Mouse (Mus musculus) T-helper 2 cell (primary cell): ENCODE results near the gene Mroh2a.

Source experiments
- in situ Hi-C: fragments of 300-600 bp; cut with MboI, MseI; formaldehyde crosslinking; loops from one replicate; pipeline ENCODE4 v1.15.1; 2025; ENCODE audit warnings: high pct_unique_total_duplicates

Gene Mroh2a

DNA sequence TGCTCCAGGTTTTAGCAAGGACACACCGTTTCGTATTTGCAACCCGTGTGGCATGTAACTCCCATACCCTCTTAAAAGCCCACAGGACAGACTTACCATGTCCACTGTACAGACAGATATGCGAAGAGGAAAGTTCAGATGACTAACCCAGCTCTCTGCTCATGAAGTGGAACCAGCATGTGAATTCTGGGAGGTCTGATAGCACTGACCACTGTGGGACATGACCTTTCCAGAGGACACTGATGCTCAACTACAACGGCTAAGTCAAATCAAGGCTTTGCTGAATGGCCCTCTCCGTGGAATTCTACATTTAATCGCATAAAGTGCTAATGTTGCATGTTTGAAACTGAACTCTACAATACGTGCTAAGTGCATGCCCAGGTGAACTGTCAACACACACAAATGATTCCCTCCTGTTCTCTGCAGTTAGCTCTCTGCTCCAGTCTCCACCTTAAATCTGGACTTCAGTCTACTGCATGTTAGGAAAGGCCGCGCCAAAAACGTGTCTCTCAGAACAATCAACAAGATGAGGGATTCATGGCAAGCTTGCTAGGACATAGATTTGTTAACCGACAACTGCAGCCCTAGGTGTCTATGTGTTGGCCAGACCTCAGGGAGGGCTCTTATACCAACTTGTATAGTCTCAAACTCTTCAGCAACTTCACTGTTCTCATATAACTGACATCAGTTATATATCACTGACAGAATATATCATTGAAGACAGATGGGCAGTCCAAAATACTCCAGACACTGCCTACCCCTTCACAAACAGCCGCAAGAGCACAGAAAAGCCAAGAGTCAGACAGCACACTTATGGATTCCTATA lies 49.1 kb downstream of the Mroh2a start:
- in situ Hi-C loops = no loop called here

DNA sequence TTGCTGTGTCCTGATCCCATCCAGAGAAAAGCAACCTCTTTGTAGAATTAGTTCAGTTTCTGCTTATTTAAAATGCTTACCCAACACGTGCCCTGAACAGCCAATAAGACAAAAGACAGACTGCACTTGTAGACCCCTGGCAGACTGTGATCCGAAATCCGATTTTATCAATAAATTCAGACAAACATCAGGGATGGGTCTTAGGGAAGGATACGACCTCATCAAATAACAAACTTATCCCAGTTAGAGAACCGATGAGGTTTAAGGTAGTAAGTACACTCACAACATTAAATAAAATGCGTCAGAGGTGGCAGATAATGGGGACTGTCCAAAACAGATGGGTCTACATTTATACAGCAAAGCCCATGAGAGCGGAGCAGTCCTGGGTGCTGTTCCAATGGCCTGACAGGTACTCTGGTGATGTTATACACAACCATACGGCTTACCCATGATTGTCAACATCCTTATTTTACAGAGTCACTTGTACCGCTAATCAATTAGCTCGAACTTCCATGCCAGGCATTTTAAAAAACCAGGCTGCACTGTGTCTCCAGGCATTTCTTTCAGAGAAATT lies 49.8 kb downstream of the Mroh2a start:
- in situ Hi-C loops = no loop called here

DNA sequence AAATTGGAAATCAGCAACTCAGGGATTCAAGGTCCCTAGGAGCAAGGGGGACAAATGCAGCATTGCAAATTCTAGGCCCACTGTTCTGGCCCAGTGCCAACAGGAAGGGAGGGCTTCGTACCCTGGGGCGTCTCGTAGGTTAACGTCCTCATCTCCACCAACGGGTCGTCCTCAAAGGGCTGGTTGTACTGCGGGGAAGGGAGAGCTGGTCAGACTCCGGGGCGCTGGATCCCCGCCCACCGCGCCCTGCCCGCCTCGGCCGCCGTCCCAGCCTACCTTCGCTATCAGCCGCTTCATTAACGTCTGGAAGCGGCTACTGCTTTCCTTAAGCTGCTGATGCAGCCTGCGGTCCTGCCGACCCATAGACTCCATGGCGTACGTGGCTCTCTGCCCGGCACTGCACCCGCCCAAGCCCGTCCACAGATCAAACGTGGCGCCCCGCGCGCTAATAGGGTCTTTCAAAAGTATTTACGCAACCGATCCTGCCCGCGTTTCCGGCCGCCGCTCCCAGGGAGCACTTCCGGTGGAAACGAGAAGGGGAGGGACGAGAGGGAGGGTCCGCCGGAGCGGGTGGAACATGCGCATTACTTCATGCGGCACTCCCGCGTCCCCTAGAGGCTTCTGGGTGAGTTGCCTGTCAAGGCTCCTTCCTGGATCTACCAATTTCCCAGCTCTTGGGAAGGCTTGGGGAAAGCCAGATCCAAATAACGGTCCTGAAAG lies 50.5 kb downstream of the Mroh2a start, which contains the start of the genes Hjurp and Trpm8:
TSS of gene Hjurp (minus strand) at position 536 of the 720 bp plus-strand sequence.
TSS of gene Trpm8 (plus strand) at position 564 of the 720 bp plus-strand sequence.
- in situ Hi-C loops = no loop called here

DNA sequence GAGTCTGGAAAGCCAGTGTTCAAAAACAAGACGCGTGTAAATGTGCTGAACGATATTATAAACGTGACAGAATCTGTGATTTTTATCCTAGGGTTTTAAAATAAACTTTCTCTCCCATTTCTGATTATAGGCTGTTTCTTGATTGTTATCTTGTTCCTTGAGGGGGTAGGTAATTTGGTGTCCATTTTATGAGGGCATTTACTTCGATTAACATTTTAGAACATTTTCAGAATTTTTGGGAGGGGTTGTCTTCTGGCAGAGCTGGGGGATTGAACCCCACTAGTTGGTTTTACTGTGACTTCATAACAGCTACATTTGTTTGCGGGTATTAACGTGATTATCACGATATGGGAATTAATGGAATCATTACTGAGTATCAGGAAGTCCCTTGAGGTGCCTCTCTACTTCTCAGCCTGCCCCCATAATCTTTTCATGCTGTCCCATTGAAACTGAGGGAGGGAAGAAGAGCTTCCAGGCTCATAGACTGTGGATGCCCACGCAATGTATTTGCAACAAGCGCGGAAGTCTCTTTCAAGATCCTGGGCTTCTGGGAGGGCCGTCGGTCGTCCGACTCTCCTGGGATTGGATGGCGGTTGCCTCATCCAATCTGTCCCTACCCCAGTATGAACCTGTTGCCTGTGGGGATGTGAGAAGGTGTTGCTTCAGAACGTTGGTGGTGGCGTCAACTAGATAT lies 51.2 kb downstream of the Mroh2a start:
- in situ Hi-C loops = no loop called here

DNA sequence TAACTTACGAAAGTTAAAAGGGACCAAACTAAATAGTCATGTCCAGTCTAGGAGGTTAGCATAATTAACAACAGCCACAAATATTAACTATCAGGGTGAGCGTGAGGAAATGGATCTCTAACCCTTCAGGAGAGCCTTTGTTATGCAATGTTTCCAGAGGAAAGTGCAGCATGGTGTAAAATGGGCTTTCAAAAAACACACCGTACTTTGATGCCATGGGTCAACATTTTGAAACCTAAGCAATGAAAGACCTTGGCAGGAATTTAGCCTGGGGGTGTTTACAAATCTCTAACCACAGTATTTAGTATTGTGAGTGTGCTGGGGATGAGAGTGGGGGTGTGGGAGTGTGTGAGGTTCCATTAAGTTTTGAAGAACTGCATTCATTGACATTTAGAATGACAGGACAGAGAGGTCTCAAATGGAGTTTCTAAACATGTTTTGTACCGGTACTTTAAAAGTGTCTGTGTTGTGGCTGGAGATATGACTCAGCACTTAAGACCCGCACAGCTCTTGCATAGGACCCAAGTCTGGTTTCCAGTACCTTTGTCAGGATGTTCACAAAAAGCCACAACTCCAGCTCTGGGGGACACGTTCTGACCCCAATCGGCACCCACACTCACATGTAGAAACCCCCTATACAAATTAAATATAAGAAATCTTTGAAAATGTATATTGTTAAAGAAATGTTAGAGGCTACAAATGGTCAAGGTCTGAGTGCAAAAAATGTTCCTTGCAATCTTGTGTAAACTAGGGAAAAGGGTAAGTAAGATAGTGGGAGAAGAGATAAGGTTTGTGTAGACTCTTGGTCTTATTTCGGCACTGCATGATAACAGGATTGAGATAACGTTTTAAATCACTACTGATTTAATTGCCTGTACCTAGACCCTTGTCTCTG lies 52.6 kb downstream of the Mroh2a start:
- in situ Hi-C loops = loop anchor here (5.0 kb wide), 1 partner anchor 132 kb away; no protein-coding TSS in a partner anchor

DNA sequence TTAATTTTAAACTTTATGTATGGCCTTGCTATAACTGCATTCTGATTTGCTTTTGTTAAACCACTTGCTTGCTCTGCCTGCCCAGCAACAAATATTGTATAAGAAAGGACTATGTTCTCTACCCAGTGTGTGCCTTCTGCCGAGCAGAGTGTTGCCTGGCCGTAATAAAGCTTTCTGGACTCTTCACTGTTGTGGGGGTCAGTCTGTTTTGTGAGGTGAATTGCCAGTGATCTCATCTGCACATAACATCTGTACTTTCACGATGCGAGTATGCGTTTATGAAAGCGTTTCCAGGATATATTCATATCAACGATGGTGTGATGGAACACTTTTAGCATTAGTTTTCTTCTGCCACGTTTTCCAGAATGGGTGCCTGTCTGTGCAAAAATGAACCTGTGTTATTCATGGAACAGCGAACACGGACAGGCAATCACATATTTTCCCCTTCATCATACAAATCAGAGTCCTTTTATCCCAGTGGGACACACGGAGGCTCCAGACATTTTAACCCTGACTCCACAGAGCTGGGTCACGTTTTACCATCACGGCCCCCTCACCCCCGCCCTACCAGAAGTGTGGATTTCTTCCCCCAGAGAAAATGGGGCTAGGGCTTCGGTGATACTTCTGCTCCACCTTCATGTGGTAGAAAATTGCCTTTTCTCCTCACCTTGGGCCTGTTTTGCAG lies 53.4 kb downstream of the Mroh2a start:
- in situ Hi-C loops = loop anchor here (5.0 kb wide), 1 partner anchor 133 kb away; no protein-coding TSS in a partner anchor

DNA sequence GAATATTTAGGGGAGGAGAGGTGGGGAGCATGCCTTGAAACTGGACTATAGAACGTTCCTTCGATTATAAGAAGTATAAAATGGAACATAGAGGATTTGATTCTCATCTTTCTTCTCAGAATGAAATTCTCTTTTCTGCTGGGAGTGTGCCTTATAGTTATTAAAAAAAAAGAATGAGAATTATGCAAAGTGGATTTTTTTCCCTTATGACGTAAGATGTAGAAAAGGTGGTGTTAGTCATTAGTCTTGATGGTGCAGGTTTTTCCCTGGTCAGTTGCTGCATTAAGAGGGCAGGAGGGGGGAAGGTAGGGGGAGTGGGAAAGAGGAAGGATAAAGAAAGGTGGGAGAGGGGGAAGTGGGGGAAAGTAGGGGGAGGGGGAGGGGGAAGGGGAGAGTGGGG lies 55.5 kb downstream of the Mroh2a start:
- in situ Hi-C loops = loop anchor here (5.0 kb wide), 1 partner anchor 135 kb away; no protein-coding TSS in a partner anchor

DNA sequence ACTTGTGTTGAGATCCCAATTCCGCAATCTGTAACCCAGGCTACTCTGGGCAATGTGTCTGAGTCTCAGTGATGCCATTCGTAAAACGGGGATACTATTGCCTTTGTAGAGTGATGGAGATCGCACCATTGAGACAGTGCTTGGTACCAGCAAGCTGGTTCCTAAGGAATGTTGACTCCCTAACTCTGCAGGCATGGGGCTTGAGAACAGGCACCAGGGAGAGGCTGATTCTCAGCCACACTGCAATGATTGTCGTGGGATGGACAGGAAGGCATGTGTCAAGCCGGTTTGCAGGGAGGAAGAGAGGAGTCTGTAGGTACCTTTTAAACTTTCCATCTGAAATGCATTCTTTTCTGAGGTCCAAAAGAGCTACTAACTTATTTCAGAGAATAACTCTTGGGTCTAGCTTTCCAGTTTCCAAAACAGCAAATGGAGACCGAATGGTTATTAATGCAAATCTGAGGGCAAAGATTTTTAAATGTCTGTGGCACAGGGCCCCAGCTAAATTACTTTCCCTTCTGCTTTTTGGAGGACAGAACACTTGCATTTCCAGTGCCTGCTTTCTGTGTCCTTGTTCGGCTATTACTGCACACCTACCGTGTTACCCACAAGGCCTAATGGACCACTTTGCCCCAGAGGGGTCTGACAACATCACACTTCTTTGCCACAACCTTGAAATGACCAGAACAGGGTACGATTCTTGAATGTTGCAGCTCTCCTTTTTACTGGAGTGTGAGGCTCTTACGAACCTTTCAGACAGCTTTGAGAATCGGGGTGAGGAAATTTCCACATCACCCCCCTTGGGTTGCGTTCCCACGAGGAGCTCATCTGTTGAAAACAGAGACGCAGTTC lies 56.8 kb downstream of the Mroh2a start:
- in situ Hi-C loops = loop anchor here (5.0 kb wide), 1 partner anchor 136 kb away; no protein-coding TSS in a partner anchor

DNA sequence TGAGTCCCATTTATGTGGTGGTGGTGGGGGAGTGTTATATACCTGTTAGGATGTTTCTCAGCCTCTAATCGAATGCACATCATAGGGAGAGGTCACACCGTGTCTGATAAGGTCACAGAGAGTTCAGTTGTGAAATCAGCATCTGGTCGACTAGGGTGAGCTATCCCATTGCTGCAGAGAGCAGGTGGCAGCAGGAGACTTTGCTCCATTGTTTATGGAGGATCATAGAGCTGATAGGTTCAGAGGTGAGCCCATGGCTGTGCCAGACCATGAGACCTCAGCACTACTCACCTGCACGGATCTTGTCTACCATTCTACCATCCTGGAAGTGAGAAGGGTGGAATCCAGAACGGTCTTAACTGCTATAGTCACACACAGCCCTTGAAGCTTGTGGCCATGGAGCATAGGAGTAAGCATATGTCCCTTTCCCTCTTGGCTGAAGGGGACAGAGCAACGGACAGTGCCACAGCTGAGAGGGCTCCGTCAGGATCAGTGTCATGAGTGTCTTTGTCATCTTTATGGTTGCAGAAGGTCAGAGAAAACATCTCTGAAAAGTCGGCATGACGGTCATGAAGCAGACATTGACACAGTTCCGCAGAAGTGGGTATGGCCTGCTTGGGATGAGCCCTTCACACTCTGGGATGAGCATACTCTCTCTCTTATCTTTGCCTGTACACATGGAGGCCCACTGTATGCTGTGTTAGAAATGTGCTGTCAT lies 57.6 kb downstream of the Mroh2a start:
- in situ Hi-C loops = loop anchor here (5.0 kb wide), 1 partner anchor 137 kb away; no protein-coding TSS in a partner anchor

DNA sequence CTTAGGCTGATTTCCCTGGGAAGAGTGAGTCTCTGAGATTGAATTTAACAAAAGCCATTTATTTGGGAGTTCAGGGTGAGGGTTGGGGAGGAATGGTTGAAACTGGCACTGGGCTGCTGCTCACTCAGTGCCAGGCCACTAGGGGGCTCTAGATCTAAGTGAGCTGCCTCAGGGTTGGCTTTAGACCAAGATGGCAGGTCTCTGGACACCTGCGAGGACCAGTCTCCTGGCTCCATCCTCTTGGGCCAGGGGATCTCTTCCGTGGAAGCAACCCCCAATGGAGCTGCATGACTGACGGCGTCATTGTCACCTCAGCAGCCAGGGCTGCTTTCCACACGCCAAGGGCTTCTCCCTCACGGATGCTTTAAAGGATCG lies 58.1 kb downstream of the Mroh2a start:
- in situ Hi-C loops = loop anchor here (5.0 kb wide), 1 partner anchor 138 kb away; no protein-coding TSS in a partner anchor

DNA sequence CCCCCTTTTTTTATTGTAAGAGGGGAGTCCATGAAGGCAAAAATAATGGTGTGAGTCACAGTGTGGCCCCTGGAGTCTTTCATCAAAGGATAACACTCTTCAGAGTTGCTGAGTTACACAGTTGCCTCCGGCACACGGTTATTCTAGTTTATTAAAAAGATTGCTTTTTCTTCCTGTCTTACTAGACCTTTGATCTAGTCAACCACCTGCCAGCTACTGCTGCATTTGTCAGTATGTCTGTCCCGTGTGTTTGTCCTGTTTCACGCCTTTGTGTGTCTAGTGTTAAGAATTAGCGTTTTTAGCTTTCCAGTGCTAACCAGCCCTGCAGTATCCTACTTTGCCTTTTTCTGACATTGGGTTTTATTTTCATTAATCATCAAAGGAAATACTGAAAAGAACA lies 58.9 kb downstream of the Mroh2a start:
- in situ Hi-C loops = no loop called here

DNA sequence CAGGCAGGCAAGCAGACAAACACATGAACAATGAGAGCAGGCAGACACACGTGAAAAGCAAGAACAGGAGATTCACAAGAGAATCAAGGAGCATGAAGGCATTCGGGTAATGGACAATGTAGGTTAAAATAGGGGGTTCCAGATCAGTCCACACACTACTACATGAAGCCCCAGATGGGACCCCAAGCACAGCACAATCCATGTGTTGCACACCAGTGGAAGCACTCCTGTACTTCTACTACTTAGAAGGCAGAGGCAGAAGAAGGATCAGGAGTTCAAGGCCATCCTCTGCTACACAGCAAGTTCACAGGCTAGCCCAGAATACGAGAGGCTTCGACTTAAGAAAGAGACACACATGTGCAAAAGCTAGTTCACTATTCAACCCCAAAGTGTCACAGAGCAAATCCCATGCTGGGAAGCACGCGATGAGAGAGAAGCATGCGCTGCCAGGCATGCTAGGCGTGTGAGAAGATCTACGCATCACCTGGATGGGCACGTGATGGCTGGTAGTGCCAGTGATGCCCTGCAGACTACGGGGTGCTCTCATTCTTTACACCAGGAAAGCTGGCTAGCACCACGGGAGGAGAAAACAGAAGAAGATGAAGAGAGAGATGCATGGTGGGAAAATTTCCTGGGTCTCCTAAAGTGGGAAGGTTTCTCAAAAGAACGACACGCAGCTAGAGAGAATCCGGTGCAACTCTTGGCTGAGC lies 59.5 kb downstream of the Mroh2a start:
- in situ Hi-C loops = no loop called here

DNA sequence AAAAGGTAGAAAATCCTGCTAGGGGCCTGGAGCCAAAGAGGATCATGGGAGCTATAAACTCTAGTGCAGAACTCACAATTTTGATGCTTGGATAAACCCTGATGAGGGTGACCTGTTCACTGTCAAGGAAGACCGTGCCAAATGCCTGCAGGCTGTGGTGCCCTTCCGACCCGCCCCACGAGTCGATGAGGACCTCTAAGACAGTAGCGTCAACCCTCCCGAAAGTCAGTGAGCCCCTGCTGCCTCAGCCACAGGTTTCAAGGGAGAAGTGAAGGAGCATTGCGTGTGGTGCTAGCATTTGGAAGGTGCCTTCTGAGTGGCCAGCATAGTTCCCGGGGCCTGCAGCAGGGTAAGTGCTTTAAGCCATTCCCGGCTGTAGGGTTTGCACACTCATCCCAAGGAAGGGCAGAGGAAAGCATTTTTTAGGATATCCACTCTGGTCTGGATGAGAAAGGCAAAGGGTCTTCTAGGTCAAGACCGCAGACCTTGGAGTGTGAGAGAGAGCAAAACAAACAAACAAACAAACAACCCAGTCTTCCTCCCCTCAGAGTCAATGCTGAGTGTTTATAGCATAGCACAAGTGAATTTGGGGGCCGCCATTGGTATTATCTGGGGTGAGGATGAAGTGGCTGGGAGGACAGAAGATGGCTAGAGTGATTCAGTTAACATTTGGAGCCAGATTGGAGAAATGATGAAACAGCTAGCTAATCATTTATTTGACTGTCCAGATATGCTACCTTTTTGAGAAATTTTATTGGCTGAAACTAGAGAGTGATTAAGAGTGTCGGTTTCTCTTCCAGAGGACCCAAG lies 60.3 kb downstream of the Mroh2a start:
- in situ Hi-C loops = no loop called here

DNA sequence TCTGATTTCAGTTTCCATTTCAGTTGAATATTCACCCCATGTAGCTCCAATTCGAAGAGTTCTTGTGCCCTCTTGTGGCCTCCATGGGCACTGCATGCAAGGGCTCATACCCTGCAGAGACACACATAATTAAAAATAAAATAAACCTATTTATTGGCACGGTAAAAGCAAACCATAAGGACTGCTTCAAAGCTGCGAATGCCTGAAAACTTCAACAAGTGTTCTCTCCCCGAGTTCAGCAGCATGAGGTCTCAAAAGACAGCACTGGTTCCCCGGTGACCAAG lies 60.9 kb downstream of the Mroh2a start:
- in situ Hi-C loops = no loop called here

DNA sequence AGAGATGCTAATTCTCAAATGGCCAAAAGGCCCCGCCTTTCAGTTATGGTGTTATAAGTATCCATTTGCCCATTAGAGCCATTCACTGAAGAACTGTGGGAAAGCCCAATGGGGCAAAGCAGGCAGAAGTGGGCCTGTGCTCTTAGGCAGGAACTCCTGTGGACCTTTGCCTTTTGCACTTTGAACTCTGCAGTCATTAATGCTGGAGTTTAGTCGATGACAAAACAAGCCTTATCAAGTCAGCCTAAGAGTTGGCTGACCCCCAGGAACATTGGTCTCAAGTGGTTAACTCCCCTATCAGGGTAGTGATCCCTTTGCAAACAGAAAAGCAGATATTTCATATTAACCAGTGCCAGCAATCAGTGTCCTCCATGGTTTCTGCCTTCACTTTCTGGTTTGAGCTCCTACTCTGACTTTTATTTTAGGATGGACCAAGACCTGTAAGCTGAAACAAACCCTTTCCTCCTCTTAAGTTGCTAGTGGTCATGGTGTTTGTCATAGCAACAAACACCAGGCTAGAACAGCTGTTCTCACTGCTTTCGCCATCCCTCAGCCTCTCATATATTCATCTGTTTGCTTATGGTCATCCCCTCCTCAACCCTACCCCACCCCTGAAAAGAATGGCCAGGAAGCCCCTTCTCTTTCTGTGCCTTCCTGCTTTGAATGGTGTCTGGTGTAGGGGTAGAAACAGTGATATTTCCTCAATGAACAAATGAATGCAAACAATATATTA lies 61.4 kb downstream of the Mroh2a start:
- in situ Hi-C loops = no loop called here

DNA sequence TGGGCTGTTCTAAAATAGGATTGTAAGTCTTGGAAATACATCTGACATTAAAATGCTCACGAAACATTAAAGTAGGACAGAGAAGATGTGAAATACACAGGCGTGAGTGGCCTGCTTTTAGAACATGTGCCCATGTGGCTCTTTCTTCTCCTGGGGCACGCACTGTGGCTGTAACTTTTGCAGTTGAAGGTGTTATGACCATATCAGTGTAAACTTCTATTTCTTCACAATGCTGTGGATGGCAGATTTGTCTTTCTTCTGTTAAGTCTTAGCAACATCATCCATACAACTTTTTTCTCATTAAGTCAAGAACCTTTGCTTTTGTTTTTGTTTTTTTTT lies 62.0 kb downstream of the Mroh2a start:
- in situ Hi-C loops = no loop called here

DNA sequence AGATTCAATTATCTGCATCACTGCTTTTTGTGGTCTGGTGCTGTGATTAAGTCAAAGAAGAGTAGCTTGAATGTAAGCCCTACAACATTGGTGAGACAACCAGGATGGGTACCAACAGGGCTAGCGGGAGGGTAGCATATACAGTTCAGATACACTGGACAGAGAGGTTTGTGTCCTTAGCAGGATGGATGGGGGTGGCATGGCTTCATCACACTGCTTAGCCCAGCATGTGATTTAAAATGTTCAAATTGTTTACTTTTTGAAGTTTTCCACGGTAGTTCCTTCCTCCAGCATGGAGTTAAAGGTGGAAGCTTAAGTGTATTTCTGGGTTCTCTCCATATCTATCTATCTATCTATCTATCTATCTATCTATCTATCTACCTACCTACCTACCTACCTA lies 62.4 kb downstream of the Mroh2a start:
- in situ Hi-C loops = no loop called here
